Mouse (Mus musculus): ENCODE measurements around the gene Nfatc3.
A peak's percentile ranks its signal among the peaks of the same experiment; 100 is the strongest.

DNA sequence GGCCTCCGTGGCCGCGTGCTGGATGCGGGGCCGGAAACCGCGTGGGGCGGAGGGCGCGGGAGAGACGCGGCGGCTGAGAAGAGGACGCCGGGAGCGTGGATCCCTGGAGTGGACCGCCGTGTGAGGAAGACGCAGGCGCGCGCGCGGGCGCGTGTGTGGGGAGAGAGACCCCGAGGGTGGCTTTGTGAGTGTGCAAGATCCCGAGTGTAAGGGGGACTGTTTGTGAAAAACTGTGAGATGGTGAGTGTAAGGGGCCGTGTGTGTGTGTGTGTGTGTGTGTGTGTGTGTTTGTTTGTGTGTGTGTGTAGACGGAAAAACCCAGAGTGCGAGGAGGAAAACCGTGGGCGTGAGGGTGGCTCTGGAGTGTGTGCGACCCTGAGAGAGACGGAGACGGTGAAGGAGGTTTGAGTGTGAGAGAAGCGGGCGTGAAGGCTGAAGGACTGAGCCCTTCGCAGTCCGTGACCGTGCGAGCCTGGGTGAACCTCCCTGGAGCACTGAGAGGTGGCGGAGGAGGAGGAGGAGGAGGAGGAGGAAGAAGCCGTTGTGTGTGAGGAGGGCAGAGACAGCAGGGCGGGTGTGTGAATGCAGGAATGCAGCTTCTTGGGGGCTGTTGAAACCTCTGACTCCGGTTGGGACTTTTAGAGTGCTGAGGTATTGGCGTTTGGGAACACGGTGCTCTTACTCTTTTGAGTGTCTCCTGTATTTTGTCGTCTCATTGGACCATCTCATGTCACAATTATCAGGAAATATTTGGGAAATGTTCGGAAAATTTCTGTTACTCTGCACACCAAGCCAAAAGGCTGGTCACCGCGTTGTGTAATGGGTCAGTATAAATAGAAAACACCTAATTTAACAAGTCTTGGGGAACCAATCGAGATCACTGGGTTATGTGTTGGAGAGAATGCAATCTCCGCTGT, 110.6 kb downstream of the Nfatc3 start:
- TF ChIP-seq CTCF (IDR thresholded peaks at IDR 0.05; ENCODE audit: borderline replicate concordance, insufficient read depth, low read length) (no peak), POLR2A (IDR thresholded peaks at IDR 0.05; ENCODE audit: low read depth, low read length) (0 out of 2 replicates have a peak, but pooled peaks have one; percentile 49)

All from embryonic fibroblast, embryonic 13.5 days (primary cell).